Mouse (Mus musculus): ENCODE measurements around the gene Slc30a7.

DNA sequence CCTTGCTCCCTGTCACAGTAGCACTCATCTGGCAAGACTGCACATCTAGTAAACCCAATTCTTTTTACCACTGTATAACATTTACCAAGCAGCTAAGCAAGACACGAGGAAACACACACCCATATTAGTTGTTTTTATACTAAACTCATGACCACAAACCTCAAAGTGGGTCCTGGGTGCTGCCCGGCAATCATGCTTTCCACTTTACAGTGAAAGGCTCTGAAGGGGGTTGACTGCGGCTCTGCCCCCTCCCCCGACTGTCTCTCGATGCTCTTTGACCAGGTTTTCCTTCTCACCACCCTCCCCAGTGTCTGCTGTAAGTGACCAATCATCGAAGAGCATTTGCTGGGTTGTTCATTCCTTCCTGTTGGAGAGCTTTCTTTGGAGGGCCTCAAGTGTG lies 33.0 kb downstream of the Slc30a7 start:
- no peak for TF ChIP-seq CTCF (IDR thresholded peaks at IDR 0.05; ENCODE audit: extremely low read depth, insufficient read depth, insufficient read length, insufficient replicate concordance)
- no peak for TF ChIP-seq POLR2A (IDR thresholded peaks at IDR 0.05; ENCODE audit: low read depth, low read length)
